Mouse (Mus musculus): ENCODE measurements around the gene Xylb. TPM values are rescaled to one million over a fixed set of nuclear protein-coding genes. Genes with fewer than 3 reads are reported as not detected.

The Xylb gene
- polyA plus RNA-seq, 1 experiment from 2014 or later, result 5.2 TPM

GRCm38 (mm10) chr9:119438065-119438464, 80.9 kb downstream of the Xylb start:
- H3K27me3 ChIP-seq (ENCODE audit: control insufficient read depth, insufficient read depth, low read length), result no peaks in the 10 kb centered on the region
- no peak overlapping the region for H3K27ac ChIP-seq (ENCODE audit: low read length)
- H3K36me3 ChIP-seq (ENCODE audit: control insufficient read depth, insufficient read depth, low read length), result peaks cover 26% of the 10 kb centered on the region
- H3K4me1 ChIP-seq (ENCODE audit: control insufficient read depth, insufficient read depth, low read length), result no peaks in the 10 kb centered on the region
- H3K9ac ChIP-seq (replicated peaks; ENCODE audit: low read depth, low read length), result no peak overlapping the region
- H3K9me3 ChIP-seq (ENCODE audit: control insufficient read depth, low read depth, low read length), result no peaks in the 10 kb centered on the region
- no peak overlapping the region for H3K4me2 ChIP-seq (replicated peaks; ENCODE audit: low read depth, low read length)
- no peak overlapping the region for H3K4me3 ChIP-seq (ENCODE audit: low read depth, low read length)
- WGBS, result 89% methylated on average over 12 of the region's 12 CpGs
- no peak for ATAC-seq (ENCODE audit: insufficient number of reproducible peaks, insufficient read depth, low FRiP score, low read depth)

GRCm38 (mm10) chr9:119438498-119439000, 81.4 kb downstream of the Xylb start:
- H3K9ac ChIP-seq (replicated peaks; ENCODE audit: low read depth, low read length), result no peak overlapping the region
- H3K36me3 ChIP-seq (ENCODE audit: control insufficient read depth, insufficient read depth, low read length), result peaks cover 23% of the 10 kb centered on the region
- ATAC-seq (ENCODE audit: insufficient number of reproducible peaks, insufficient read depth, low FRiP score, low read depth), result no peak
- no peak overlapping the region for H3K27ac ChIP-seq (ENCODE audit: low read length)
- 92% methylated on average over 9 of the region's 9 CpGs for WGBS
- H3K27me3 ChIP-seq (ENCODE audit: control insufficient read depth, insufficient read depth, low read length), result no peaks in the 10 kb centered on the region
- H3K4me1 ChIP-seq (ENCODE audit: control insufficient read depth, insufficient read depth, low read length), result no peaks in the 10 kb centered on the region
- H3K4me3 ChIP-seq (ENCODE audit: low read depth, low read length), result no peak overlapping the region
- no peaks in the 10 kb centered on the region for H3K9me3 ChIP-seq (ENCODE audit: control insufficient read depth, low read depth, low read length)
- no peak overlapping the region for H3K4me2 ChIP-seq (replicated peaks; ENCODE audit: low read depth, low read length)

Other genes starting within 250 kb of the Xylb start
- 0.91 and 1.2 TPM in 2 replicates for gene Acaa1b, start 200.3 kb upstream of the Xylb start, polyA plus RNA-seq (2014; fragmentation: Nextera tagmentation; extraction: Ambion mirVana)
- not detected in 2 replicates for gene Gm47289, start 198.2 kb upstream of the Xylb start, polyA plus RNA-seq (2014; fragmentation: Nextera tagmentation; extraction: Ambion mirVana)
- gene Slc22a13, start 148.3 kb upstream of the Xylb start, polyA plus RNA-seq (2014; fragmentation: Nextera tagmentation; extraction: Ambion mirVana), result not detected in 2 replicates
- gene Oxsr1, start 35.0 kb upstream of the Xylb start, polyA plus RNA-seq (2014; fragmentation: Nextera tagmentation; extraction: Ambion mirVana), result 16.6 and 16.9 TPM in 2 replicates
- 99.1 and 101 TPM in 2 replicates for gene Acaa1a, start 17.7 kb upstream of the Xylb start, polyA plus RNA-seq (2014; fragmentation: Nextera tagmentation; extraction: Ambion mirVana)
- 28.4 and 33.9 TPM in 2 replicates for gene Myd88, start 16.0 kb upstream of the Xylb start, polyA plus RNA-seq (2014; fragmentation: Nextera tagmentation; extraction: Ambion mirVana)
- gene Slc22a14, start 8.2 kb downstream of the Xylb start, polyA plus RNA-seq (2014; fragmentation: Nextera tagmentation; extraction: Ambion mirVana), result not detected in 2 replicates
- gene Acvr2b, start 44.7 kb downstream of the Xylb start, polyA plus RNA-seq (2014; fragmentation: Nextera tagmentation; extraction: Ambion mirVana), result 24.2 and 29.4 TPM in 2 replicates
- 29.0 and 31.1 TPM in 2 replicates for gene Exog, start 87.6 kb downstream of the Xylb start, polyA plus RNA-seq (2014; fragmentation: Nextera tagmentation; extraction: Ambion mirVana)
- gene Scn5a, start 221.6 kb downstream of the Xylb start, polyA plus RNA-seq (2014; fragmentation: Nextera tagmentation; extraction: Ambion mirVana), result 0.10 and 0.25 TPM in 2 replicates

Data from stomach, embryonic 14.5 days (tissue).